Mouse (Mus musculus) G1E-ER4 (cell line): Measurements from ENCODE around the gene Sdf2. TPM values are rescaled to one million over a fixed set of nuclear protein-coding genes. Genes with fewer than 3 reads are reported as not detected.

Experiments
- GATA1 ChIP-seq: IDR thresholded peaks from one replicate; pipeline ENCODE4 v1.8.0; 2012; ENCODE audit warnings: low read length, inconsistent platforms
- polyA plus RNA-seq: library from polyadenylated mRNA; stranded (reverse); fragments of >175 nt; gene quantifications from 2 replicates; pipeline ENCODE4 v1.2.3, GENCODE M21; 2012

The Sdf2 gene
- polyA plus RNA-seq, 1 experiment: 2.5 TPM

DNA sequence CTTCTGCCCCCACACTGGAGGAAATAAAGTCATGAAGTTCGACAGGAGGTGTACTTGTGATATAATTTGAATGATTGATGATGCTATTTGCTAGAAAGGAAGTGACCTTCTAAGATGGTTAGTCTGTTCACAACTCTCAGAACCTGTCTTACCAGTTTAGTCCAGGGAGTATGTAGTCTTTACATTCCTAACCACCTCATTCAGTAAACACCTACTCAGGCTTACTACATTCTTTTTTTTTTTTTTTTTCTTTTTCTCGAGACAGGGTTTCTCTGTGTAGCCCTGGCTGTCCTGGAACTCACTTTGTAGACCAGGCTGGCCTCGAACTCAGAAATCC, 1.4 kb downstream of the Sdf2 start:
- no peak for TF ChIP-seq GATA1

DNA sequence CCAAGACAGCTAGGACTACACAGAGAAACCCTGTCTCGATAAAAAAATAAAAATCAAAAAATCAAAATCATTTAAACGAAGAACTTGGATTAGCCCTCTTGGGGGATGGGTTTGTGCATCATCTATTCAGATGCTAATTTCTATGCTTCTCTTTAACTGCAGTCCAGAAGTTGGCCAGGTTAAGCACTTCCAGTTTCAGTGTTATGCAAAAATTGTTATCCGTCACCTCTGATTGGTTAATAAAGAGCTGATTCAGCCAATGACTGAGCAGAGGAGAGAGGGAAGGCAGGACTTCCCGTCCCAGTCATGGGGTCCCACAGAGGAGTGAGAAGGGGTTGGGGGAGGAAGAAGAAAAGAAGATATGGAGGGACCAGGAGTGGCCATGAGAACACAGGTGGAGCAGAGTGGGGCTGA, 2.2 kb downstream of the Sdf2 start:
- TF ChIP-seq GATA1: no peak

DNA sequence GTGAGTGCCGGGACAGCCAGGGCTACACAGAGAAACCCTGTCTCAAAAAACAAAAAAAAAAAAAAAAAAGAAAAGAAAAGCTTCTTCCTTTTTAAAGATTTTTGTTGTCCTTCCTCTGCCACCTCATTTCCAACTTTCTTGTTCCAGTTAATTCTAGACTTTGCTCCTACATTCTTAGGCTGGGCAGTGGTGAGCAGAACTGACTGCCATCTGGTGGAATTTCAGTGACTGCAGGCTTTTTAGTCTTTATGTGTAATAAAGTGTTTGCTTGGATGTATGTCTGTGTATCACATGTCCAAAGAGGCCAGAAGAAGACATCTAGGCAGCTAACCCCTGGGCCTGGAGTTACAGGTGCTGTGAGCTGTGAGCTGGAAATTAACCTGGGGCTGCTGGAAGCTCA, 11.1 kb downstream of the Sdf2 start:
- no peak for TF ChIP-seq GATA1

DNA sequence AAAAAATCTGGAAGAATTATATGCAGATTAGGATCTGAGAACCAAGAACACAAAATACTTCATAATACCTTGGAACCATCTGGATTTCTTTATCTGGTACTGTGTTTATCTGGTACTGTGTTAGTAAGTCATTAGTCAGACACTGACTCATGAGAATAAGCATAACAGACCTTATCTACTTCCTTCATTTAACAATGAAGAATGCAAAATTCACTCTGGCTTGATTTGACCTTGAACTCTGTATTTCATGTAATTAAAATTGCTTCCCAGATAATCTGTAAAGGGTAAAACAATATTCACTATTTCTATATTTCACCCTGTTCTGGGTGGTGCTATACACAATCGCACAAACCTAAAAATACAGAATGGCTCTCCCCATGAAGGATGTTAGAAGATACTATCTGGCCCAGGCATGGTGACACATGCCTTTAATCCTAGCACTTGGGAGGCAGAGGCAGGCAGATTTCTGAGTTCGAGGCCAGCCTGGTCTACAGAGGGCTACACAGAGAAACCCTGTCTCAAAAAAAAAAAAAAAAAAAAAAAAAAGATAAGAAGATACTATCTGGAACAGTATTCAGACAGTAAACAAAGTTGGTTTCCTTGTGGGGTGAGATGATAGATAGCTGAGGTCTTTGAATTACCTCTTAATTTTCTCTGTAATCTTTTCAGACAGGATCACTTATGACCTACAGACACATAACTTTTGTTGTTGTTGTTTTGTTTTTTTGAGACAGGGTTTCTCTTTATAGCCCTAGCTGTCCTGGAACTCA, 15.1 kb downstream of the Sdf2 start:
- no peak for TF ChIP-seq GATA1

DNA sequence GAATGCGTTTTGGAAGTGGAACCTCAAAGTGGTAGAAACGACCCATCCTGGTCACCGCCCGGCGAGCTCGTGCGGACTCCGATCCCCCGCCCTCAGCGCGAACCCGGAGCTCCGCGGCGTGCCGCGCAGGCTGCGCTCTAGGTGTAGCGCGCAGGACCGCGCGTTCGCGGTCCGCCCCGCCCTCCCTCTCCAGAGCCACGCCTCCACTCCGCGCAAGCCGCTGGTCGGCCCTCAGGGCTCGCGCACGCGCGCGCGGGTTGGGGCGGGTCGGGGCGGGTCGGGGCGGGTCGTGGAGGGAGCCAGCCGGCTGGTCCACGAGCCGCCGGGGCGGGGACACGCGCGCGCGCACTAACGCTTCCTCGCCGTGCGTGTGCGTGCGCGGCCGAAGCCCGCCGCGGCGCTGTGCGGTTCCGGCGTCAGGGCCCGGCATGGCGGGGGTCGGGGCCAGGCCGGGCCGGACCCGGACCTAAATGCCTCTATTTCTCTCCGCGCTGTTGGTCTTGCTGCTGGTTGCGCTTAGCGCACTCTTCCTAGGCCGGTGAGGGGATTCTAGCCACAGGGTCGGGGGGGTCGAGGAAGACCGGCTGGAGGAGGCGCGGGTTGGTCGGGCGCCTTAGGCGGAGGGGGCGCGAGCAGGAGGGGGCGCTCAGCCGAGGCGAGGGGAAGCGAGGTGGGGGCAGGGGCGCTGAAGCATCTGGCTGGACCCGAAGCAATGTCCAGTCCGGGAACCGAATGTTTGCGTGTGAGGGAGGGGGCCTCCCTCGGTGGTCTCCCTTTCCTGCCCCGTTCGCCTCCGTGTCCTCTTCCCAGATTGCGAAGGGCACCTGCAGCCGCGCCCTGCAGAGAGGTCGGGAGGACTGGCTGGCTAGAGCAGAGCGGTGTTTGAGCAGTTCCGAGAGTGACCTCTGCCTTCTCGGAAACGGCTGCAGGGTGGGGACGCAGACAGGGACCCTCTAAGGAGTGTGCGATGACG, 16.1 kb downstream of the Sdf2 start, which contains the start of gene 2610507B11Rik:
TSS of gene 2610507B11Rik (plus strand) at position 373 of the 973 bp plus-strand sequence.
- no peak for TF ChIP-seq GATA1

DNA sequence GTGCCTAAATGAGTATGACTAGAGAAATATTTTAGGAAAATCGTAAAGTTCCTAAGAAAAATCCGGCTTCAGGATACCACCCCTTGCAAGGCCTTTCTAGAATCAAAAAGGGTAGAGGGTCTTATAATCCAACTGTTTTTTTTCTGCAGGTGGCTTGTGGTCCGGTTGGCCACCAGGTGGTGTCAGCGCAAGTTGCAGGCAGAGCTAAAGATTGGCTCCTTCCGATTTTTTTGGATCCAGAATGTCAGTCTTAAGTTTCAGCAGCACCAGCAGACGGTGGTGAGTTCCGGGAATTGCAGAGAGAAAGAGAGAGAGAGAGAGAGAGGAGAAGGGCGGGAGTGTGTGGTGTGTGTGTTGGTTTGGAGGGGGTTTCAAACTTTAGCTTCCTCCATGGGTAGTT, 17.0 kb downstream of the Sdf2 start:
- no peak for TF ChIP-seq GATA1

DNA sequence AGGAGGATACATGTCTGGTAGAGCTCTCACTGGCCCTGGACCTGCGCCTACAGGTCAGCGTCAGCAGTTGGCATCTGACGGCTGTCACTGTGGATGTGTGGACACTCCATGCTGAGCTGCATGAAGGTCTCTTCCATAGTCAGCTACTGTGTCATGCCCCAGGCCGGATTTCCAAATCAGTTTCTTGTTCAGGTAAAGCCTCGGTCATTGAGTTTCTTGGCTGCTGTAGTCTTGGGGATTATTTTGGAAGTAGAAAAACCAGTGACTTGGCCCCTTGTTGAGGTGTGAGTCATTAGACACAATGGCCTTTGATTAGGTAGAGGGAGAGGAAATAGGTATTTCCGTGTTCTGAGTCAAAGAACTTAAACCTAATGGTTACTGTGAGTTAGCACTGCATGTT, 20.0 kb downstream of the Sdf2 start:
- TF ChIP-seq GATA1: no peak

DNA sequence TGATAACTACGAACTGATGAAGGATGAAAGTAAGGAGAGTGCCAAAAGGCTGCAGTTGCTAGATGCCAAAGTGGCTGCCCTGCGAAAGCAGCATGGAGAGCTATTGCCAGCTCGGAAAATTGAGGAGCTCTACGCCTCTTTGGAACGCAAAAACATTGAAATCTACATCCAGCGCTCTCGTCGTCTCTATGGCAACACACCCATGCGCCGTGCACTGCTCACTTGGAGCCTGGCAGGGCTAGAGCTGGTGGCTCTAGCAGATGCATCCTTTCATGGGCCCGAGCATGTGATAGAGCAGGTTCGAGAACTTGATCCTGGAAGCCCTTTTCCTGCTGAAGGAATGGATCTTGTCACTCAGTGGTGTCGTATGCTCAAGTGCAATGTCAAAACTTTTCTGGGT, 26.4 kb downstream of the Sdf2 start:
- TF ChIP-seq GATA1: no peak

DNA sequence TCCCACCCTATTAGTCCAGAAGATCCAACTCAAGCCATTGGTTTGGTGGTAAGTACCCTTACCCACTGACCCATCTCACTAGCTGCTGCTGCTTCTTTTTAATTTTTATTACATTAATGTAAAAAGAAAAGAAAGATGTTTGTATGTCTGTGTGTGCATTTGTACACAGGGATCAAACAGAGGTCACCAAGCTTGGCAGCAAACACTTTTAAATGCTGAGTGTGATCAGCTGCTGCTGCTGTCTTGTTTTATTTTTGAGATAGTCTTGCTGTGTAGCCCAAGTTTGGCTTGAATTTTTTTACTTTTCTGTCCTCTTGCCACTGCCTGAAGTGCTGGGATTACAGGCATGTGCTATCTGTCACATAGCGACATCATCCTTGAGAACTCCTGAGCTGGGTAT, 30.1 kb downstream of the Sdf2 start:
- no peak for TF ChIP-seq GATA1

DNA sequence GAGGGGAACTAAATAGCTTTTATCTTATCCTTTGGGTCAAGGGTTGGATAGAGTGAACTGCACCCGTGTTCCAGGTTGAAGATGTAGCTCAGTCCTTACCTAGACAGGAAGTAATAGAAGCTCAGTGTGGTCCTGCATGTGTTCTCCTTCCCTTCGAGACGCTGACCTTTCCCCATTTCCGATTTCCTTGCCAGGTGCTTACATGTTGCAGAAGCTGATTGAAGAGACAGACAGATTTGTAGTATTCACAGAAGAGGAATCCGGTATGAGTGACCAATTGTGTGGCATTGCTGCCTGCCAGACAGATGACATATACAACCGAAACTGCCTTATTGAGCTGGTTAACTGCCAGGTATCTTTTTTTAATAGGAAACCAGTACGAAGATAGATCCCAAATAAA, 33.3 kb downstream of the Sdf2 start:
- no peak for TF ChIP-seq GATA1

DNA sequence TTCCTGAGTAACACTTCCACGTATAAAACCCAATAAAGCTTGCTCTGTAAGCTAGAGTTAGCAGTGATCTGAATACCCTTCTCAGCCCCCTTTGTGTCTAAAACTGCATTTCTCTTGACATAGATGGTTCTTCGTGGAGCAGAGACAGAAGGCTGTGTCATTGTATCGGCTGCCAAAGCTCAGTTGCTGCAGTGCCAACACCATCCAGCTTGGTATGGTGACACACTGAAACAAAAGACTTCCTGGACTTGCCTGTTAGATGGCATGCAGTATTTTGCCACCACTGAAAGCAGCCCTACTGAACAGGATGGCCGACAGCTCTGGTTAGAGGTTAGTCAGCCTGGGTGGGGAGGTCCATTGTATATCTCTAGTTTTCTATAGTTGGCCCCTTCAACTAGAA, 34.0 kb downstream of the Sdf2 start:
- no peak for TF ChIP-seq GATA1

DNA sequence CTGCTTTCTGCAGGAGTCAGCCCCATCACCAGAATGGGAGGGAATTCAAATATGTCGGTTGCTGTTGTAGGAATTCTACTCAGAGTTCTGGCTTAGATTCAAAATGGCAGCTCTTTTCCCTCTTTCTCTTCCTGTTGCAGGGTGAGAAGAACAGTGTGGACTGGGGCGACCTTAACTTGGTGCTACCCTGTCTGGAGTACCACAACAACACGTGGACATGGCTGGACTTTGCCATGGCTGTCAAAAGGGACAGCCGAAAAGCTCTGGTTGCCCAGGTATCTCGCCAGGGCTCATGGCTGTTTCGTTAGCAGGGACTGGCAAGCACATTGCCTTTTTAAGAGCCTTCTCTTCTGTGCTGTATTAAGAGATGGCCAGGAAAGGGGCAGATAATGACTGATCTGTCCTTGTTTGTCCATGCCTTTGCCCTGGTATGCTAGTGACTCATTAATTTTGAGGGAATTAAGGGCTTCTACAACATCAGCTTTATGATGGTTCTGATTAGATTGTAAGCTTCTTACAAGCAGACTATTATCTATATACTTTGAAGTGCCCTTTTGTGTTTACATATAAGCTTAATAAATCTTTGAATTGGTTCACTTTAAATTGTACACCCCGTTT, 43.7 kb downstream of the Sdf2 start:
- TF ChIP-seq GATA1: no peak

DNA sequence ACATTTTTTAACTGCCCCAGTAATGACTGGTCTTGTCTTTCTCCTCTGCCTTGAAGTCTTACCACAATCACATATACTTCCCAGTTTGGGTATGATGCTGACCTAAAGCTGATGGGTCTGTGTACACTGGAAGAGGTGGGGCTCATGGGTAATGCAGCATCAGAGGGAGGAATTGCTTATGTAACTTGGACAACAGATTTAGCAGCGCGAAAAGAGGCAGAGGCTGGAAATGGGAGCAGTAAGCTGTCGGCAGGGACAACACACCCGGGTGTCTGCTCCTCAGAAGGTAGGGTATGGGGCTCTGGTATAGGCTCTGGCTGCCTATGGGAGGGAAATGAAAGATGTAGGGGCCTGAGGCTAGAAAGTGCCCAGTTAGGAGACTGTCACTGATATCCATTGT, 45.1 kb downstream of the Sdf2 start, which contains the start of gene BC030499:
TSS of gene BC030499 (plus strand) at position 188 of the 400 bp plus-strand sequence.
- no peak for TF ChIP-seq GATA1

DNA sequence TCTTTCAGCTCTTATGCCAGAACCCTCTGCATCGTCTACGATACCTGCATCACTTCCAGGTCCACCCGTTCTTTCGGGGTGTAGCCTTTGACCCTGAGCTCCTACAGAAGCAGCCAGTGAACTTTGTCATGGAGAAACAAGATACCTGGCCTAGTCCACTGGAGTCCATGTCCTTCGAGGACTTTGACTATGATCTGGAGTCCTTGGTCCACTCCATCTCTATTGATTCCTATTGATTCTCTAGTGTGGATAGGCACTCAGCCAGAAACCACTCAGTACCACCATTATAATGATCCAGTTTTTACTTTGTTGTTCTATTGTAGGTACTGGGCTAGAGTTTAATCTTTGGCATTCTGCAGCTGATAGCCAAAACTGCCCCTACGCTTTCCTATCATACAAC, 49.0 kb downstream of the Sdf2 start:
- TF ChIP-seq GATA1: no peak

DNA sequence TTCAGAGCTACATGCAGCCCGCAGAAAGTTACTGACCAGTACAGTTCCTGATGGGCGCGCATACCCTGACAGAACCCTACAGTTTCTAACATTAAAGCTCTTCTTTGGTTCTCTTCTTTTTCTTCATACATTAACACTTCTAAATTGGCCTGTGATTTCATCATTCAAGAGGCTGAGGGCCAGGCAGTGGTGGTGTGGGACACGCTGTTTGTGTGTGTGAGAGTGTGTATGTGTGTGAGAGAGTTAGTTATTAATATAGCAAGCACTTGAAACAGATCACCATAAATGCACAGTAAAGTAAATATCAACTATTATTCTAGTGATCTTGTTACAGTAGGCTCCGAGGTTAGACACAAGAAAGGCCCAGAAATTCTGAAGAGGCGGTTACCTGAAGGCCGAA, 55.4 kb downstream of the Sdf2 start:
- TF ChIP-seq GATA1: no peak
